Mouse (Mus musculus) midbrain, postnatal 0 days (tissue): ENCODE results near the gene Cd79a. TPM values are rescaled to one million over a fixed set of nuclear protein-coding genes. Genes with fewer than 3 reads are reported as not detected.
A peak's percentile ranks its signal among the peaks of the same experiment; 100 is the strongest.
"Not testable (repeated sequence)": the region's sequence is repeated elsewhere in the genome, so short reads cannot be mapped to it uniquely, and the experiment has no call there.

Experiments used
- ATAC-seq: fragments of 200-750 bp; cut with Nextera tagmentation; 2 replicates; pipeline ENCODE4 v1.8.0; 2017; ENCODE audit warnings: moderate number of reproducible peaks, mild to moderate bottlenecking, moderate TSS enrichment, moderate library complexity; ENCODE audit not compliant: low FRiP score
- DNase-seq: peaks from one replicate; pipeline ENCODE4 v3.0.0-alpha.2; 2015; ENCODE audit warnings: low spot score
- H3K27ac ChIP-seq: fragments of 300-500 bp; sonication (generic); 2 replicates; pipeline ENCODE4 v1.5.1; 2014; ENCODE audit warnings: low read depth, mild to moderate bottlenecking, low read length, mixed read lengths
- H3K27me3 ChIP-seq: fragments of 300-500 bp; sonication (generic); 2 replicates; pipeline ENCODE4 v1.6.1; 2014; ENCODE audit warnings: low read length, control low read depth, mixed read lengths; ENCODE audit not compliant: insufficient read depth
- H3K36me3 ChIP-seq: fragments of 300-500 bp; sonication (generic); 2 replicates; pipeline ENCODE4 v1.6.1; 2014; ENCODE audit warnings: low read length, control low read depth, mixed read lengths; ENCODE audit not compliant: insufficient read depth
- H3K4me1 ChIP-seq: fragments of 300-500 bp; sonication (generic); 2 replicates; pipeline ENCODE4 v1.6.1; 2014; ENCODE audit warnings: mild to moderate bottlenecking, control low read depth, antibody characterized with exemption, low read length, mixed read lengths; ENCODE audit not compliant: insufficient read depth
- H3K4me2 ChIP-seq: fragments of 300-500 bp; sonication (generic); 2 replicates; pipeline ENCODE4 v1.6.1; 2014; ENCODE audit warnings: low read depth, mild to moderate bottlenecking, low read length, mixed read lengths; ENCODE audit not compliant: poor library complexity, severe bottlenecking
- H3K4me3 ChIP-seq: fragments of 300-500 bp; sonication (generic); 2 replicates; pipeline ENCODE4 v1.5.1; 2014; ENCODE audit warnings: low read depth, mild to moderate bottlenecking, low read length, moderate library complexity
- H3K9ac ChIP-seq: fragments of 300-500 bp; sonication (generic); replicated peaks from 2 replicates; pipeline ENCODE4 v1.6.1; 2014; ENCODE audit warnings: mild to moderate bottlenecking, low read length, moderate library complexity, mixed read lengths; ENCODE audit not compliant: poor library complexity, severe bottlenecking
- H3K9me3 ChIP-seq: fragments of 300-500 bp; sonication (generic); 2 replicates; pipeline ENCODE4 v1.6.1; 2016; ENCODE audit warnings: low read length, control low read depth
- CTCF ChIP-seq: IDR thresholded peaks from 2 replicates; pipeline ENCODE4 v1.5.1; 2016; ENCODE audit warnings: antibody characterized with exemption, mild to moderate bottlenecking
- WGBS: fragments of 180-500 bp; shearing (Covaris S2); extraction: QIAGEN DNeasy Blood & Tissue Kit; methylation state at CpG from one replicate; pipeline ENCODE4 v1.1.7; 2014; 5-methylcytosine and 5-hydroxymethylcytosine counted together
- polyA plus RNA-seq: library from polyadenylated mRNA; unstranded; fragments of >200 nt; fragmentation: Nextera tagmentation; extraction: Ambion mirVana; gene quantifications from 2 replicates; pipeline ENCODE4 v1.2.1, GENCODE M21; 2015
- total RNA-seq: library from RNA; depleted of rRNA; stranded (reverse); fragments of >200 nt; gene quantifications from 2 replicates; pipeline ENCODE4 v1.2.3, GENCODE M21; 2014

Gene Cd79a
- total and polyA plus RNA-seq, 2 experiments from 2014 or later: 0.27 to 0.85 TPM

GRCm38 (mm10) chr7:24889431-24890220, 7.6 kb upstream of the Cd79a start:
- Histone ChIP-seq H3K4me1 (peaks cover 9% of the 10 kb centered on the region), H3K36me3 (peaks cover 34% of the 10 kb centered on the region), H3K4me3 (no peak overlapping the region), H3K27ac (no peak overlapping the region), H3K27me3 (no peaks in the 10 kb centered on the region), H3K4me2 (no peak overlapping the region), H3K9me3 (no peaks in the 10 kb centered on the region), H3K9ac (no peak overlapping the region)
- WGBS: 84% methylated on average over 6 of the region's 6 CpGs
- DNase-seq (no peak), ATAC-seq (no peak)
- no peak for TF ChIP-seq CTCF

GRCm38 (mm10) chr7:24890281-24891216, 6.6 kb upstream of the Cd79a start:
- TF ChIP-seq CTCF: peak; percentile 99
- Histone ChIP-seq H3K4me2 (no peak overlapping the region), H3K27ac (no peak overlapping the region), H3K4me1 (peaks cover 9% of the 10 kb centered on the region), H3K9ac (no peak overlapping the region), H3K9me3 (no peaks in the 10 kb centered on the region), H3K27me3 (no peaks in the 10 kb centered on the region), H3K4me3 (no peak overlapping the region), H3K36me3 (peaks cover 34% of the 10 kb centered on the region)
- DNase-seq: peak; percentile 86
- WGBS: 29% methylated on average over 10 of the region's 10 CpGs
- ATAC-seq: peak; percentile 55; the same call in 1 of the 2 replicates

GRCm38 (mm10) chr7:24891241-24892124, 5.7 kb upstream of the Cd79a start:
- Histone ChIP-seq H3K4me1 (no peaks in the 10 kb centered on the region), H3K27ac (no peak overlapping the region), H3K4me2 (no peak overlapping the region), H3K9ac (no peak overlapping the region), H3K9me3 (no peaks in the 10 kb centered on the region), H3K27me3 (no peaks in the 10 kb centered on the region), H3K36me3 (peaks cover 34% of the 10 kb centered on the region), H3K4me3 (no peak overlapping the region)
- no peak for TF ChIP-seq CTCF
- DNase-seq: no peak
- no peak for ATAC-seq
- WGBS: 74% methylated on average over 3 of the region's 3 CpGs

- TF ChIP-seq CTCF: no peak
- no peak for DNase-seq
- no peak overlapping the region for H3K4me3 ChIP-seq
- no peaks in the 10 kb centered on the region for H3K9me3 ChIP-seq
- no peak overlapping the region for H3K27ac ChIP-seq
- WGBS: 70% methylated on average over 2 of the region's 2 CpGs
- H3K4me2 ChIP-seq: no peak overlapping the region
- no peaks in the 10 kb centered on the region for H3K27me3 ChIP-seq
- H3K36me3 ChIP-seq: peaks cover 31% of the 10 kb centered on the region
- no peak for ATAC-seq
- H3K9ac ChIP-seq: no peak overlapping the region
- no peaks in the 10 kb centered on the region for H3K4me1 ChIP-seq
Observed at GRCm38 (mm10) chr7:24892125-24892583, 5.0 kb upstream of the Cd79a start.

GRCm38 (mm10) chr7:24895749-24896148, 1.4 kb upstream of the Cd79a start:
- 96% methylated on average over 2 of the region's 2 CpGs for WGBS
- H3K9ac ChIP-seq, DNase-seq, H3K27me3 ChIP-seq, H3K4me3 ChIP-seq, H3K27ac ChIP-seq, H3K36me3 ChIP-seq, H3K9me3 ChIP-seq, ATAC-seq, H3K4me2 ChIP-seq, H3K4me1 ChIP-seq: not testable (repeated sequence)
